Mouse (Mus musculus): ENCODE data around the gene Hivep1. TPM values are rescaled to one million over a fixed set of nuclear protein-coding genes. Genes with fewer than 3 reads are reported as not detected.

Gene Hivep1
- polyA plus RNA-seq, 2 experiments: 13.4 to 15.7 TPM

- H3K4me1 ChIP-seq (ENCODE audit: control insufficient read depth, insufficient read depth, low read length): no peaks in the 10 kb centered on the region
- H3K4me2 ChIP-seq (replicated peaks; ENCODE audit: low read depth, low read length, severe bottlenecking): no peak overlapping the region
- no peaks in the 10 kb centered on the region for H3K27me3 ChIP-seq (ENCODE audit: control insufficient read depth, insufficient read depth, low read length)
- WGBS: 52% methylated on average over 5 of the region's 5 CpGs
- DNase-seq (ENCODE audit: low spot score) (no peak), ATAC-seq (ENCODE audit: low FRiP score, low read depth) (no peak)
- no peaks in the 10 kb centered on the region for H3K36me3 ChIP-seq (ENCODE audit: control insufficient read depth, insufficient read depth, low read length)
- no peak overlapping the region for H3K9ac ChIP-seq (ENCODE audit: low read depth, low read length, severe bottlenecking)
- H3K4me3 ChIP-seq (replicated peaks; ENCODE audit: low read length): no peak overlapping the region
- no peak for TF ChIP-seq POLR2A (IDR thresholded peaks at IDR 0.05; ENCODE audit: borderline replicate concordance, extremely low read depth, insufficient read depth, insufficient read length)
- no peaks in the 10 kb centered on the region for H3K9me3 ChIP-seq (ENCODE audit: control insufficient read depth, low read length)
- no peak overlapping the region for H3K27ac ChIP-seq (replicated peaks; ENCODE audit: low read depth, low read length)
Measured at GRCm38 (mm10) chr13:42112748-42113147, 60.9 kb downstream of the Hivep1 start.

- Histone ChIP-seq H3K4me3 (replicated peaks; ENCODE audit: low read length) (no peak overlapping the region), H3K27me3 (ENCODE audit: control insufficient read depth, insufficient read depth, low read length) (no peaks in the 10 kb centered on the region), H3K9ac (ENCODE audit: low read depth, low read length, severe bottlenecking) (no peak overlapping the region), H3K4me2 (replicated peaks; ENCODE audit: low read depth, low read length, severe bottlenecking) (no peak overlapping the region), H3K9me3 (ENCODE audit: control insufficient read depth, low read length) (no peaks in the 10 kb centered on the region), H3K27ac (replicated peaks; ENCODE audit: low read depth, low read length) (no peak overlapping the region), H3K36me3 (ENCODE audit: control insufficient read depth, insufficient read depth, low read length) (no peaks in the 10 kb centered on the region), H3K4me1 (ENCODE audit: control insufficient read depth, insufficient read depth, low read length) (no peaks in the 10 kb centered on the region)
- 88% methylated on average over 7 of the region's 7 CpGs for WGBS
- ATAC-seq (ENCODE audit: low FRiP score, low read depth) (no peak), DNase-seq (ENCODE audit: low spot score) (no peak)
- TF ChIP-seq POLR2A (IDR thresholded peaks at IDR 0.05; ENCODE audit: borderline replicate concordance, extremely low read depth, insufficient read depth, insufficient read length): no peak
Measured at GRCm38 (mm10) chr13:42113601-42114000, 61.8 kb downstream of the Hivep1 start.

- H3K4me2 ChIP-seq (replicated peaks; ENCODE audit: low read depth, low read length, severe bottlenecking): no peak overlapping the region
- H3K4me3 ChIP-seq (replicated peaks; ENCODE audit: low read length): no peak overlapping the region
- no peak overlapping the region for H3K9ac ChIP-seq (ENCODE audit: low read depth, low read length, severe bottlenecking)
- no peaks in the 10 kb centered on the region for H3K36me3 ChIP-seq (ENCODE audit: control insufficient read depth, insufficient read depth, low read length)
- H3K9me3 ChIP-seq (ENCODE audit: control insufficient read depth, low read length): no peaks in the 10 kb centered on the region
- DNase-seq (ENCODE audit: low spot score) (no peak), ATAC-seq (ENCODE audit: low FRiP score, low read depth) (no peak)
- 93% methylated on average over 6 of the region's 6 CpGs for WGBS
- TF ChIP-seq POLR2A (IDR thresholded peaks at IDR 0.05; ENCODE audit: borderline replicate concordance, extremely low read depth, insufficient read depth, insufficient read length): no peak
- no peaks in the 10 kb centered on the region for H3K27me3 ChIP-seq (ENCODE audit: control insufficient read depth, insufficient read depth, low read length)
- no peaks in the 10 kb centered on the region for H3K4me1 ChIP-seq (ENCODE audit: control insufficient read depth, insufficient read depth, low read length)
- H3K27ac ChIP-seq (replicated peaks; ENCODE audit: low read depth, low read length): no peak overlapping the region
Measured at GRCm38 (mm10) chr13:42116301-42116700, 64.5 kb downstream of the Hivep1 start.

- Histone ChIP-seq H3K27me3 (ENCODE audit: control insufficient read depth, insufficient read depth, low read length) (no peaks in the 10 kb centered on the region), H3K9me3 (ENCODE audit: control insufficient read depth, low read length) (no peaks in the 10 kb centered on the region), H3K4me2 (replicated peaks; ENCODE audit: low read depth, low read length, severe bottlenecking) (no peak overlapping the region), H3K4me3 (replicated peaks; ENCODE audit: low read length) (no peak overlapping the region), H3K9ac (ENCODE audit: low read depth, low read length, severe bottlenecking) (no peak overlapping the region), H3K27ac (replicated peaks; ENCODE audit: low read depth, low read length) (no peak overlapping the region), H3K36me3 (ENCODE audit: control insufficient read depth, insufficient read depth, low read length) (0 out of 2 replicates have a peak, but pooled peaks cover 4% of the 10 kb centered on the region), H3K4me1 (ENCODE audit: control insufficient read depth, insufficient read depth, low read length) (no peaks in the 10 kb centered on the region)
- DNase-seq (ENCODE audit: low spot score) (no peak), ATAC-seq (ENCODE audit: low FRiP score, low read depth) (no peak)
- TF ChIP-seq POLR2A (IDR thresholded peaks at IDR 0.05; ENCODE audit: borderline replicate concordance, extremely low read depth, insufficient read depth, insufficient read length): no peak
- WGBS: 92% methylated on average over 2 of the region's 2 CpGs
Measured at GRCm38 (mm10) chr13:42119062-42119461, 67.2 kb downstream of the Hivep1 start.

GRCm38 (mm10) chr13:42121106-42121776, 69.4 kb downstream of the Hivep1 start:
- ATAC-seq (ENCODE audit: low FRiP score, low read depth) (no peak), DNase-seq (ENCODE audit: low spot score) (no peak)
- H3K4me2 ChIP-seq (replicated peaks; ENCODE audit: low read depth, low read length, severe bottlenecking): no peak overlapping the region
- WGBS: 81% methylated on average over 4 of the region's 5 CpGs
- no peak for TF ChIP-seq POLR2A (IDR thresholded peaks at IDR 0.05; ENCODE audit: borderline replicate concordance, extremely low read depth, insufficient read depth, insufficient read length)
- 0 out of 2 replicates have a peak, but pooled peaks cover 4% of the 10 kb centered on the region for H3K36me3 ChIP-seq (ENCODE audit: control insufficient read depth, insufficient read depth, low read length)
- H3K27ac ChIP-seq (replicated peaks; ENCODE audit: low read depth, low read length): no peak overlapping the region
- no peaks in the 10 kb centered on the region for H3K9me3 ChIP-seq (ENCODE audit: control insufficient read depth, low read length)
- no peak overlapping the region for H3K9ac ChIP-seq (ENCODE audit: low read depth, low read length, severe bottlenecking)
- no peaks in the 10 kb centered on the region for H3K27me3 ChIP-seq (ENCODE audit: control insufficient read depth, insufficient read depth, low read length)
- H3K4me1 ChIP-seq (ENCODE audit: control insufficient read depth, insufficient read depth, low read length): no peaks in the 10 kb centered on the region
- no peak overlapping the region for H3K4me3 ChIP-seq (replicated peaks; ENCODE audit: low read length)
